Mouse (Mus musculus): Measurements from ENCODE around the gene Bsg.
A peak's percentile ranks its signal among the peaks of the same experiment; 100 is the strongest.

DNA sequence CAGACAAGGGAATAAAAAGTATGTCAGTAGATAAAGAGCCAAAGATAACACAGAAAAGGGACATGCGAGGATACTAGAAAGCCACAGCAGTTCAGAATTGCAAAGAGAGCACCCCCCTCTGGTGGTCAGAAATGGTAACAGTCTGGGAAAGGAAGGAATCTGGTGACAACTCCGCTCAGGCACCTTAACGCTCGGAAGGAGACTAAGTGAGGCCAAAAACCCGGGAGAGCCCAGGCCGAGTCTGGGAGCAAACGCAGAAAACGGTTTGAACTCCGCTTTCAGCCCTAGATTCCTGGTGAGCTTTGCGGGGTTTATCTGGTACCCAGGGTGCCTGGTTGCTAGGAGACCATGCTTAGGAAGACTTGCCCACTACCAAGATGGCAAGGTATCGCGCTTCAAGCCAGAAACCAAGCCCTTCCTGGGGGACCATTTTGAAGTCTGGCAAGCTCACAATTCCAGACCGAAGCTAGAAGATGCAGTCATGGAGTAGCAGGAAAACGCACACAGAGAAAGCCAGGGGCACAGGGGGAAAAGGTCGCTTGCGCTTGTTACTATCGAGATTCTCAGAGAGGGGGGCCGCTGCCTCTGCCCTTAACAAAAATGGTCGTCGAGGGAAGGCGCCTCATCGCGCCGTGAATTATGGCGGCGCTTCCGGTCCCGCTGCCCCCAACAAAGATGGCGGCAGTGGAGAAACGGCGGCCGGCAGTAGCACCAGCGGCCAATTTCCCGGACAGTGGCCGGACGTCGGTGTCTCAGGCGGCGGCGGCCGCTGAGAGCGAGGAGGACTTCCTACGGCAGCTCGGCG, 35.3 kb upstream of the Bsg start, which contains the start of gene Tpgs1:
- TF ChIP-seq POLR2A (IDR thresholded peaks at IDR 0.05; ENCODE audit: borderline replicate concordance, extremely low read depth, insufficient read depth, insufficient read length, poor library complexity, severe bottlenecking) = no peak; the same call in 1 of the 2 replicates
- TF ChIP-seq CTCF (IDR thresholded peaks at IDR 0.05; ENCODE audit: borderline replicate concordance, extremely low read depth, insufficient read depth, insufficient read length) = peak; percentile 82

Data from brain, embryonic 14.5 days (tissue).